Mouse (Mus musculus) stomach, adult 2 months (tissue): ENCODE data around the gene Olfr287. TPM values are rescaled to one million over a fixed set of nuclear protein-coding genes. Genes with fewer than 3 reads are reported as not detected.

Experiments used
- polyA plus RNA-seq: library from polyadenylated mRNA; depleted of rRNA; stranded (reverse); fragments of >200 nt; gene quantifications from 2 replicates; pipeline ENCODE4 v1.2.3, GENCODE M21; 2012; rRNA removed

Olfr287 gene
- 0.25 TPM in 1 of 2 replicates, not detected in the other for polyA plus RNA-seq

DNA sequence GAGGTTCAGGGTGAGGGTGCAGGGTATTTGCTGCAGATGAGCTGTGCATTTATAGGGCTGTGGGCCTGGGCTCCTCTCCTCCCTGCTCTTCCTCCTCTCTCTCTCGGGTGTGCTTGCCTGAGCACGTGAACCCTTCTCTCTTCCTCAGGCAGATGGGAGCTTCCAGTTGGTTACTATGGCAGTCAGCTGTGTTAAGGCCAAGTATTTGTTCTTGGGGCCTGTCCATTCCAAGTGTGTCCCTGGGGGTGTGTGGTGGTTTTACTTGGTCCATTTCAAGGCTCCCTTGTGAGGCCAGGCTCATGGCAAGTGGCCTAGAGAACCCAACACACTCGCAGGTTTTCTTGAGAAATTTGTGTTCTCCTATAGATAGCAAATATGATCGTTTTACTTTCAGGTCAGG lies at the start of gene Olfr287, which contains the start of gene Gm44579:
Gene Olfr287, minus strand, starts transcription at position 180 of the 400 bp plus-strand sequence.
Gene Gm44579, minus strand, starts transcription at position 101 of the 400 bp plus-strand sequence.

DNA sequence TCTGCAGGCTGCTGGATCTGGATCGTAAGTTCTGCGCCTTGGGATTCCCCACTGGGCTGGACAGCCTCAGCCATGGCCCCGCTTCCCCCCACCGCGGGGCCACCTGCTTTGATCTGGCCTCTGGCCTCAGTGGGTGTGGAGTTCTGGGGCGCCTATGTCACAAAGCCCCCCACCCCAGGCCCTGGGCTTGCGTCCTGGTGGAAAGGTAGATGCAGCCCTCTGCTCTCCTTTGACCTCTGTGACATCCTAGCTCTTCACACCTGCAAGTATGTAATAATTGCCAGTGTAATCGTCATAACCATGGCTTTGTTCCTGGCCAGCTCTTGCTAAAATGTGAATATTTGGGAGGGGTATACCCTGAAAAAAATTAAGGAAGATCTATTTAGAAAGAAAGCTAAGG lies 36.3 kb upstream of the Olfr287 start, which contains the start of gene H1fnt:
Gene H1fnt, minus strand, starts transcription at position 101 of the 400 bp plus-strand sequence.

DNA sequence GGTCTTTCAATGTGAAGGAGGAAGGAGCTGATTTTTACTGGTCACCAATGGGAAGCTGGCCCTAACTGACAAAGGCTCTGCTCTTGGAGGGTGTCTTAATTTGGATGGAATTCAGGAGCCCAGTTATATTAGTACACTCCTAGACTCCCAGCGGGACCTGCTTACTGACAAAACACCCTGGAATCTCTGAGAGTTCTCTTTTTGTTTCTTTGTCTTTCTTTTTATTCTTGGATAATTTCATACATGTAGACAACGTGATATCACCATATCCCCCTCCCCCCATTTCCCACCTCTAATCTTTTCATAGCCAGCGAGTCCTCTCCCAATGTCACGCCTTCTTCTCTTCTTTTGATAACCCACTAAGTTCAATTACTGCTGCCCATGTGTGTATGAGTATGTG lies 13.5 kb upstream of the Olfr287 start, which contains the start of gene Olfr286:
Gene Olfr286, minus strand, starts transcription at position 101 of the 400 bp plus-strand sequence.

DNA sequence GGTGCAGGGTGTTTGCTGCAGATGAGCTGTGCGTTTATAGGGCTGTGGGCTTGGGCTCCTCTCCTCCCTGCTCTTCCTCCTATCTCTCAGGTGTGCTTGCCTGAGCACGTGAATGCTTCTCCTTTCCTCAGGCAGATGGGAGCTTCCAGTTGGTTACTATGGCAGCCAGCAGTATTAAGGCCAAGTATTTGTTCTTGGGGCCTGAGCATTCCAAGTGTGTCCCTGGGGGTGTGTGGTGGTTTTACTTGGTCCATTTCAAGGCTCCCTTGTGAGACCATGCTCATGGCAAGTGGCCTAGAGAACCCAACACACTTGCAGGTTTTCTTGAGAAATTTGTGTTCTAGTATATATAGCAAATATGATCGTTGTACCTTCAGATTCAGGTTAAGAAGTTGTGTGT lies 25.4 kb downstream of the Olfr287 start, which contains the start of gene Olfr288:
Gene Olfr288, minus strand, starts transcription at position 101 of the 400 bp plus-strand sequence.

DNA sequence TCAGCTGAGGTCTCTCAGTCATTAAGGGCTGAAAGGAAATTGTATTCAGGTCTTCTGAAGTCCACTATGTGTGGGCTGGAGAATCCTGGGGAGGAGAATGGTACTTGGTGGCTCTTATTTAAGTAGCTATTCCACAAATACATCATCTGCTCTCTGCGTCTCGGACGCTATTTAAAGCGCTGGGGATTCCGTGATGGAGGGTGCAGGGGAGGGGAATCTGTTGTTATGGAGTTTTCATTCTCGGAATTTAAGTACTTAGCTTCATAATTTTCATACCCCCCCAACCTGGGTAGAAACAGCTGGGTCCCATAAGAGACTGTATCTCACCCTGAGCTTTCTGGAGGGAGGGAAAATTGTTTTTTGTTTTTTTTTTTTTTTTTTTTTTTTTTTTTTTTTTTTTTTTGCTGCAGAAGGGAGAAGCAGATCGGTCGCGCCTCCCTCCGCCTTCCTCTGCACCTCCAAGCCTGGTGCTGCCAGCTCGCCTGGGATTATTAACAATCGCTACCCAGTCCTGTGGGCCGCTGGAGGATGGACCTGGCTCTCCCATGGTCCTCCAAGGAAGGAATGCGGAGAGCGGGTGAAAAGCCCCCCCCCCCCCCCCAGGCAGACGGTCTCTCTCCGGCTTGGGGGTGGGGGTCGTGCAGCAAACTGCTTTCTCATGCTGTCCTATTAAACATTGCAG lies 53.8 kb downstream of the Olfr287 start, which contains the start of gene Ccdc184:
Gene Ccdc184, plus strand, starts transcription at position 196 of the 682 bp plus-strand sequence.

DNA sequence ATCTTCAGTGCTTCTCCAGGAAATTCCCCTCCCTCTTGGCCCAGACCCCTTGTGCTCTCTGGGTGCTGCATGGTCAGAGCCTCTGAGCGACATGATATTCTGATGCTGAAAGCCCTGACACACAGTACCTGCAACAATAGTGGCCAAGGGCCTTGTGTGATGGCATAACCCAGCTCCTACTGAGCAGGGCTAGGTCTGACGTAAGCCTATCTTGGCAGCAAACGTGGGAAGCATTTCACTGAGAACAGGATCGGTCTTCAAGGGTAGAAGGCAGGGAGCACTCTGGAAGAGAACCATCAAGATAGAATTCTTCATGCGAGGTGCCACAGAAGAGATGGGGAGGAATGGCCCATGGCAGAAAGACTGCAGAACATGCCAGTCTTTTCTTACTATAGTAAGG lies 55.3 kb downstream of the Olfr287 start, which contains the start of gene Asb8:
Gene Asb8, minus strand, starts transcription at position 101 of the 400 bp plus-strand sequence.

Other genes starting within 250 kb of the Olfr287 start
- not detected in 2 replicates for gene Col2a1, start 216.4 kb downstream of the Olfr287 start, polyA plus RNA-seq
- gene Pfkm, start 128.5 kb downstream of the Olfr287 start, polyA plus RNA-seq, result 12.6 and 15.5 TPM in 2 replicates
- gene Senp1, start 127.3 kb downstream of the Olfr287 start, polyA plus RNA-seq, result 2.3 and 2.9 TPM in 2 replicates
- gene Asb8, start 55.4 kb downstream of the Olfr287 start, polyA plus RNA-seq, result 10.0 and 12.6 TPM in 2 replicates
- 0.13 and 0.22 TPM in 2 replicates for gene Ccdc184, start 53.9 kb downstream of the Olfr287 start, polyA plus RNA-seq
- not detected in 2 replicates for gene Olfr288, start 25.5 kb downstream of the Olfr287 start, polyA plus RNA-seq
- gene Gm44579, start 79 bp downstream of the Olfr287 start, polyA plus RNA-seq, result not detected in 2 replicates
- 0.15 and 0.22 TPM in 2 replicates for gene Olfr286, start 13.4 kb upstream of the Olfr287 start, polyA plus RNA-seq
- not detected in 2 replicates for gene H1fnt, start 36.2 kb upstream of the Olfr287 start, polyA plus RNA-seq
- 0.13 and 0.29 TPM in 2 replicates for gene Zfp641, start 75.1 kb upstream of the Olfr287 start, polyA plus RNA-seq
- gene Olfr285, start 96.3 kb upstream of the Olfr287 start, polyA plus RNA-seq, result not detected in 2 replicates
- not detected in 2 replicates for gene Olfr284, start 119.9 kb upstream of the Olfr287 start, polyA plus RNA-seq
- gene Olfr283, start 159.9 kb upstream of the Olfr287 start, polyA plus RNA-seq, result not detected in 2 replicates
- gene Olfr282, start 210.2 kb upstream of the Olfr287 start, polyA plus RNA-seq, result not detected in 2 replicates
- not detected in 2 replicates for gene Olfr281, start 231.5 kb upstream of the Olfr287 start, polyA plus RNA-seq
- not detected in 2 replicates for gene OR5BS1P, start 248.8 kb upstream of the Olfr287 start, polyA plus RNA-seq